Mouse (Mus musculus) liver (tissue): ENCODE data around the gene Trim69.

Experiments used
- DNase-seq: peaks from one replicate; pipeline ENCODE4 v3.0.0-alpha.2; 2020; ENCODE audit warnings: mixed read lengths

Gene Trim69

GRCm38 (mm10) chr2:122153681-122154365 is 6.7 kb upstream of the Trim69 start:
- no peak for DNase-seq

DNA sequence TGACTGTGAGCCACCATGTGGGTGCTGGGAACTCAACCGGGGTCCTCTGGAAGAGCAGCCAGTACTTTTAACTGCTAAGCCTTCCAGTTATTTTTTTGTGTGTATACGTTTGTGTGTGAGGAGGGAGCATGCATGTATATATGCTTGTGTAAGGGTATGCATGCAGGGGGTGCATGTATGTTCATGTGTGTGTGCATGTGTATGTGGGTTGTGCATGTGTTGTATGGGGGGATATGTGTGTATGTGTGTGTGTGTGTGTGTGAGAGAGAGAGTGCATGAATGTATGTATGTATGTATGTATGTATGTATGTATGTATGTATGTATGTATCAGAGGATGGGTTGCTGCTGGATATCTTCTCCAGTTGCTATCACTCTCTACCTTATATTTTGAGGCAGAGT is 6.0 kb upstream of the Trim69 start:
- no peak for DNase-seq

DNA sequence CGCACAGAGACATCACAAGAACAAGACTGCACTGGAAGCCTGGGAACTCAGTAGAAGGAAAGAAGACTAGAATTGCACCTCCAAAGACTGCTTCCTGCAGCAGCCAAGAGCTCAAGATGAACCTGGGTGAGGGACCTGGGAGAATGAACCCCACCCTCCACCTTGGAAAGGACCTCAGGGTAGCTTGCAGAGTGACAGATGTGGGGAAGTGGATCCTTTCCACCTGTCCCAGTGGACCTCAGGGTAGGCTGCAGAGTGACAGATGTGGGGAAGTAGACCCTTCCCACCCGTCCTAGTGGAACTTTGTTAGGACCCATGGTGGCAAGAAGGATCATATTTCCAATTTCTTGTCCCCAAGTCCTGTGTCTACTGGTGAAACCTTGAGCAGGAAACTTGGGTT is 5.2 kb upstream of the Trim69 start:
- DNase-seq = no peak

- no peak for DNase-seq
Observed at GRCm38 (mm10) chr2:122156051-122156700, 4.3 kb upstream of the Trim69 start.

DNA sequence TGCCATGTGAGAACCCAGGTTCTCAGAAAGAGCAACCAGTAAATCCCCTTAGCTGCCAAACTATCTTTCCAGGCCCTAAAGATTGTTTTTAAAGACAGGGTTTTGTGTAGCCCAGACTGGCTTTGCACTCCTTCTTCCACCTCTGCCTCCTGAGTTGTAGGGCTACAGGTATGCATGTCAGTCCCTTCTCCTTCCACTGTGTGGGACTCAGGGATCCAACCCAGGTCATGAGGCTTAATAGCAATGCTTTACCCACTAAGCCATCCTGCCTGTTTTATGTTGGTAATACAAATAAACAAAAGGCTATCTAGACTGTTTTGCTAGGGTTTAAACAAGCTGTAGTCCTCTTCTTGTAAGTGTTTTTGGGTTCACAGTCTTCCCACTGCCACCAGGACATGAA is 2.9 kb upstream of the Trim69 start:
- DNase-seq = no peak

GRCm38 (mm10) chr2:122158362-122158802 is 2.1 kb upstream of the Trim69 start:
- no peak for DNase-seq

- no peak for DNase-seq
Observed at GRCm38 (mm10) chr2:122159667-122160066, 833 bp upstream of the Trim69 start.

GRCm38 (mm10) chr2:122161542-122161941 is 1.0 kb downstream of the Trim69 start:
- no peak for DNase-seq

DNA sequence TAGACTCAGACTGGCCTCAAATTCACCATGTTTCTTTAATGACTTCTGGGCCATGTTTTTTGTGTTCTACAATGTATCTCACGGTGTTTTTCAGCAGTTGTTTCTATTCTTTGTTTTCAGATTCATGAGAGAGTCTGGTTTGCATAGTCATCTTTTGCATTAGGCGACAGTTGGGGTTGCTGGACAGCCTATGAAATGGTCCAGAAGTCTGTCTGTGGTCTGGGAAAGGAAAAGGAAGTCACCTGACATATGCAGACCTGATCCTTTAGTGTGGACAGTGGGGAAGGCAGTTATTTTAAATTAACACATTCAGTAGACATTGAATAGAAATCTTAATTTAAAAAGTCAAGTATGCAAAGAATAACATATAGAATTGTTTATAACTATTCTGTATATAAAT is 2.0 kb downstream of the Trim69 start:
- no peak for DNase-seq

- no peak for DNase-seq
Observed at GRCm38 (mm10) chr2:122163430-122164195, 3.1 kb downstream of the Trim69 start.

DNA sequence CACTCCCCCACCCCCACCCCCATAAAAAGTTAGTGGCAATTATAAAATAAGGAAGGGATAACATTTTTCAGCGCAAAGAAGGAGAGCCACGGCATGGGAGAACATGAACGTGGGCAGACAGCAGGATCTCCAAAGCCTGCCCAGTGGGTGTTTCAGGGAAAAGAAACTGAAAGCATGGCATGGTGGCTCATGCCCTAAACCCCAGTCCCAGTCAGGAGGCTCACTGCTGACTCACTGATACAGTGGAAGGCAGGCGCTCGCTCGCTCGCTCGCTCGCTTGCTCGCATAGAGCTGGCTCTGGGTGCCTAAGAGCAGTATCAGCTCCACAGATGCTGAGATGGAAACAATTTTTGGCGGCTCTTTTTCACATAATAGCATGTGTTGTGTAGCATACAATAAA is 3.8 kb downstream of the Trim69 start:
- no peak for DNase-seq

GRCm38 (mm10) chr2:122171292-122171691 is 10.8 kb downstream of the Trim69 start:
- no peak for DNase-seq

DNA sequence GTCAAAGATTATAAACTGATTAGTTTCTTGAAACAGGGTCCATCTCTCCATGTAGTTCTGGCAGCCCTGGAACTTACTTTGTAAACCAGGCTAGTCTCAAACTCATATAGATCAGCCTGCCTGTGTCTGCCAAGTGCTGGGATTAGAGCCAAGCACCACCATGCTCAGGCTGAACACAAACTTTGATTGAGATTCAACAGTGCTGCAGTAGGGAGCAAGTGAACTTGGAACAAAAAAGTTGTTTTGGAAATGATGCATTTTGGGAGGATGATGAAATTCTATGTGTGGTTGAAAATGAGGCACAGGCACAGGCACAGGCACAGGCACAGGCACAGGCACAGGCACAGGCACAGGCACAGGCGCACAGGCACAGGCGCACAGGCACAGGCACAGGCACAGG is 11.7 kb downstream of the Trim69 start:
- DNase-seq = no peak

DNA sequence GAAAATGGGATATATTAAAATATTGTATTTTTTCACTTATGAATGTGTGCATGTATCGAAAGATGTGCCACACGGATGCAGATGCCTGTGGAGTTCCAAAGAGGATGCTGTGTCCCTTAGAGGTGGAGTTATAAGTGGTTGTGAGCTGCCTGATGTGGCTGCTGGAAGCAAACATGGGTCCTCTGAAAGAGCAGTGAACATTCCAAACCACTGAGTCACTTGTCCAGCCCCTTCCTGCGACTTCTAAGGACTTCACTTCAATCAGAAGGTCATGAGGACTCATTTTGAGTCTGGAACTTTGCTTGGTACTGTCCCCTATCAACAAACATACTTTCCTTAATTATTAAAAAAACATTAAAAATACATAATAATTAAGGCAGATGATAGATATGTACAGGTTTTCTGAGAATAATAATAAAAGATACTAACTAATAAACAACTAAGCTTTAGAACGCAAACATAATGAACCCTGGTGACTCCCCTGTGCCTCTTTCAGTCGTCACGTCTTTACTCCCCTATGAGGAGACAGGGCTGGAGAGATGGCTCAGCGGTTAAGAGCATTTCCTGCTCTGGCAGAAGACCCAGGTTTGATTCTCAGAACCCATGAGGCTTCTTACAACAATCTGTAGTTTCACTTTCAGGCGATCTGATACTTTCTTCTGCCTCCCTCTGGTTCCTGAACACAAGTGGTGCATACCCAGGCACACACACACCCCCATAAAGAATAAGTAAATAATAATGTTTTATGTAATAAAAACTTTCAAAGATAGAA is 19.7 kb downstream of the Trim69 start:
- DNase-seq = no peak

DNA sequence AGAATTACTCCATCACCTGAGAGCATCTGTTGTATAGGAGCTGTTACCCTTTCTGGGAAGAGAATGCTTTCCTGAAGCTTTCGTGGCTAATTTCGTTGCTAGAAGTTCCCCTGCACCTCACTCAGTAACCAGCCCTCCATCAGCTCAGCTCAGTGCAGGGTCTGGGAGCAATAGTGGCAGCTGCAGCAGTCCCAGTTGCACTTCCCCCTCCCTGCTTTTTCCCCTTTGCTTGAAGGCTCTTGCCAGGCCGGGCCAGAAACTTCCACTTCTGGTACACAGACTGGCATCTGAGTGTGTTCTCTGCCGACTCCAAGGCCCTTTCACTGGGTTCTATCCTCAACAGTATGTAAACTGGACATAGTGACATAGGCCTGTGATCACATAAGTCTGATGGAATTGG is 24.6 kb downstream of the Trim69 start:
- DNase-seq = no peak

DNA sequence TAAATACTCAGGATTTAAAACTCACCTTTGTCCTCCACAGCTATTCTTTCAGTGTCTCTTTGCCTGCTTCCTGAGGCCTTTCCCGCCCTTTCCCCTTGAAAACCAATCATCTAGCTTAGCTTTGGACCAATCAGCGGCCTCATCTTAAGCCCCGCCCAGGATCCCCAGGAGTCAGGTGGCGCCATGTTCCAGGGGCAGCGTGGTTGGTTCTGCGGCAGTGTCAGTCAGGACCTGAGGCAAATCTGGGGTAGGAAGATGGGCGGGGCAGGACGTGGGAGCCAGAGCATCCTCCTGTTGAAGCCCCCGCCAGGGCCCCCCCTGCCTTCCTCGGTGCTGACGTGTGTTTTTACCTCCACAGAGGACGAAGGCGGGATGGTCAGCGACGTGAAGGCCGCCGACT is 25.6 kb downstream of the Trim69 start, which contains the start of the genes Patl2 and Terb2:
Patl2 (minus strand) TSS at position 84 of the 400 bp plus-strand sequence.
Terb2 (plus strand) TSS at position 167 of the 400 bp plus-strand sequence.
- no peak for DNase-seq

- DNase-seq = no peak
Observed at GRCm38 (mm10) chr2:122186751-122187150, 26.3 kb downstream of the Trim69 start.

DNA sequence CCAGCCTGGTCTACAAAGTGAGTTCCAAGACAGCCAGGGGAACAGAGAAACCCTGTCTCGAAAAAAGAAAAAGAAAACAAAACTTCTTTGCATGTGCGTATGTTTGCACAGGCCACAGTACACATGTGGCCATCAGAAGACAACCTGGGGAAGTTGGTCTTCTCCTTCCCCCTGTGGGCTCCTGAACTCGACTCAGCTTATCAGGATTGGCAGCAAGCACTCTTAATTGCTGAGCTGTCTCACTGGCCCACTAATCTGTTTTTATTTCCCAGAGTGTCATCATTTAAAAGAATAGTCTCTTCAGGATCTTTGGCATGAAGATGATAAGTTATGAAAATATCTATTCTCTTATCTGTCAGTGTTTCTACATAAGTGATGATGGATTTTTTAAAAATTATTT is 31.3 kb downstream of the Trim69 start:
- no peak for DNase-seq

GRCm38 (mm10) chr2:122194509-122194929 is 34.0 kb downstream of the Trim69 start:
- no peak for DNase-seq

GRCm38 (mm10) chr2:122201501-122201900 is 41.0 kb downstream of the Trim69 start:
- no peak for DNase-seq

DNA sequence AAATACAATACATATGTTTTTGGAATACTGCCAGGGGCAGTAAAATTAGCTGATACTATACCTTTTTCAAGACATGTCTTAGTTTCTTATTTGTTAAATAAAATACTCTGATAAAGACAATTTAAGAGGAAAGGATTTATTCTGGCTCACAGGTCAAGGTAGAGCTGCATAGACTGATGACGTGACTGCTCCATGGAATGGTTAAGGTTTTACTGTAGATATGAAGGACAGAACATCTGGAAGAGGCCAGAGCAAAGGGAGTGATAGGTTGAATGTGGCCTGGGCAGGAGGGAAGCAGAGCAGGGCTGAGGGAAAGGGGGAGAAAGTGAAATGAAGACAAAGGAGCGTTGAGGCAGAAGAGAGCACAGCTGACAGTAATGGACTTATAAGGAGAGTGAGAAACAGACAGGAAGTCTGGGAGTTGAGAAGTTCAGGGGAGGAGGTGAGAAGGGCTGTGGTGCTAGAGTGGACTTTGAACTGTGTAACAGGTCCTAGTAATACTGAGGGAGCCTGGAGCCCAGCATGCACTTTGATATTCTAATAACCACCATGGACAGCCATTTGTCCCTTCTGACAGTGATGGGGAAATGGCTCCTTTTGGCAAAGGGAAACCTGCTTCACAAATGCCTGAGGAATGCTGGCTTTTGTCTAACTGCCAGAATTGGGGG is 46.1 kb downstream of the Trim69 start:
- no peak for DNase-seq

- no peak for DNase-seq
Observed at GRCm38 (mm10) chr2:122210534-122211228, 50.2 kb downstream of the Trim69 start.
